Mouse (Mus musculus) lung, embryonic 15.5 days (tissue): Measurements from ENCODE around the gene Alg9. TPM values are rescaled to one million over a fixed set of nuclear protein-coding genes. Genes with fewer than 3 reads are reported as not detected.

Source experiments
- ATAC-seq: fragments of 200-750 bp; cut with Nextera tagmentation; 2 replicates; pipeline ENCODE4 v1.8.0; 2017; ENCODE audit warnings: moderate number of reproducible peaks, borderline replicate concordance; ENCODE audit not compliant: low FRiP score, low TSS enrichment; ENCODE audit errors: extremely low read depth
- H3K27ac ChIP-seq: fragments of 300-500 bp; sonication (generic); 2 replicates; pipeline ENCODE4 v1.5.1; 2015; ENCODE audit warnings: moderate library complexity, mild to moderate bottlenecking, inconsistent platforms
- H3K27me3 ChIP-seq: fragments of 300-500 bp; sonication (generic); 2 replicates; pipeline ENCODE4 v1.6.1; 2015; ENCODE audit warnings: inconsistent platforms
- H3K36me3 ChIP-seq: fragments of 300-500 bp; sonication (generic); 2 replicates; pipeline ENCODE4 v1.6.1; 2015; ENCODE audit warnings: inconsistent platforms
- H3K4me1 ChIP-seq: fragments of 300-500 bp; sonication (generic); 2 replicates; pipeline ENCODE4 v1.6.1; 2015; ENCODE audit warnings: inconsistent platforms
- H3K4me2 ChIP-seq: fragments of 300-500 bp; sonication (generic); 2 replicates; pipeline ENCODE4 v1.6.1; 2015; ENCODE audit warnings: inconsistent platforms, mild to moderate bottlenecking, moderate library complexity
- H3K4me3 ChIP-seq: fragments of 300-500 bp; sonication (generic); 2 replicates; pipeline ENCODE4 v1.5.1; 2015; ENCODE audit warnings: mild to moderate bottlenecking, inconsistent platforms
- H3K9ac ChIP-seq: fragments of 300-500 bp; sonication (generic); 2 replicates; pipeline ENCODE4 v1.6.1; 2015; ENCODE audit warnings: inconsistent platforms
- H3K9me3 ChIP-seq: fragments of 300-500 bp; sonication (generic); 2 replicates; pipeline ENCODE4 v1.6.1; 2016; ENCODE audit warnings: inconsistent platforms
- WGBS: fragments of 180-500 bp; shearing (Covaris S2); methylation state at CpG from one replicate; pipeline ENCODE4 v1.1.7; 2015; 5-methylcytosine and 5-hydroxymethylcytosine counted together
- polyA plus RNA-seq: library from polyadenylated mRNA; unstranded; fragments of >200 nt; fragmentation: Nextera tagmentation; extraction: Ambion mirVana; gene quantifications from 2 replicates; pipeline ENCODE4 v1.2.1, GENCODE M21; 2015

The Alg9 gene
- polyA plus RNA-seq, 1 experiment from 2014 or later, result 39.5 TPM

DNA sequence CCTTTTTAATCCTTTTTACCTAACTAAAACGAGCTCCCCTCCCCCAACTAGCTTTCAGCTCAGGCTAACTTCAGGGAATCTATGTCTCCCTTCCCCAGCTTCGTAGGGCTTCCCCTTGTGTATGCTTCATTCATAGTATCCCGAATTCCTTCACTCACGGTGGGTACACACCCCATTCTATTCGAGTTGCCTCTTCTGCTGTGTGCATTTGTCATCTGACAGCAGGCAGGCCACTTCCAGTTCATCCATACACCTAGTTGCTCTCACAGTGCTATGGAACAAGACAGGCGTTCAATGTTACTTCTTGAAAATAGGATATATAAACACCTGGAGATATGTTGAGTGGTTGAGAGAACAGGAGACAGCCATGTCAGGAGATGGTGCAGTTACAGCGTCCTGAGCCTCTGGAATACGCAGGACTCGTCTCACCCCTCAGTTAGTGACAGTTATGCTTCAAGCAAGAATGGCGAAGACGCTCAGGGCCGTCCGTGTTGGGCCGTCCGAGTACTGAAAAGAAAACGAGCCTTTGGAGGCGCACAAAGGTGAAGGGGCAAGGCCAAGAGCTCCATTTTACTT, 7.2 kb upstream of the Alg9 start:
- Histone ChIP-seq H3K36me3 (peaks cover 9% of the 10 kb centered on the region), H3K9me3 (no peaks in the 10 kb centered on the region), H3K4me3 (peak overlapping the region; percentile 65), H3K9ac (peak overlapping the region; percentile 68), H3K27me3 (no peaks in the 10 kb centered on the region), H3K27ac (peak overlapping the region; percentile 93), H3K4me2 (peak overlapping the region; percentile 80), H3K4me1 (peaks cover 18% of the 10 kb centered on the region)
- no peak; the same call in 1 of the 2 replicates for ATAC-seq
- WGBS, result 3% methylated on average over 17 of the region's 17 CpGs

- H3K4me3 ChIP-seq, result peak within 1 kb of the TSS; percentile 65
- H3K27ac ChIP-seq, result peak within 1 kb of the TSS; percentile 93
- no peaks in the 10 kb centered on the region for H3K9me3 ChIP-seq
- H3K36me3 ChIP-seq, result peaks cover 9% of the 10 kb centered on the region
- no peaks in the 10 kb centered on the region for H3K27me3 ChIP-seq
- peak; percentile 98 for ATAC-seq
- peak within 1 kb of the TSS; percentile 80 for H3K4me2 ChIP-seq
- 3% methylated on average over 59 of the region's 59 CpGs for WGBS
- peaks cover 18% of the 10 kb centered on the region for H3K4me1 ChIP-seq
- peak within 1 kb of the TSS; percentile 68 for H3K9ac ChIP-seq
Observed at GRCm38 (mm10) chr9:50768107-50769002, 6.5 kb upstream of the Alg9 start, which contains the start of gene Fdxacb1. Gene Fdxacb1, plus strand, starts transcription at chr9:50768236.

- H3K4me3 ChIP-seq, result no peak overlapping the region
- 77% methylated on average over 2 of the region's 2 CpGs for WGBS
- no peak overlapping the region for H3K9ac ChIP-seq
- H3K4me1 ChIP-seq, result peaks cover 29% of the 10 kb centered on the region
- H3K9me3 ChIP-seq, result no peaks in the 10 kb centered on the region
- no peak overlapping the region for H3K27ac ChIP-seq
- no peak for ATAC-seq
- no peaks in the 10 kb centered on the region for H3K27me3 ChIP-seq
- no peak overlapping the region for H3K4me2 ChIP-seq
- peaks cover 9% of the 10 kb centered on the region for H3K36me3 ChIP-seq
Observed at GRCm38 (mm10) chr9:50770011-50770410, 4.8 kb upstream of the Alg9 start.

DNA sequence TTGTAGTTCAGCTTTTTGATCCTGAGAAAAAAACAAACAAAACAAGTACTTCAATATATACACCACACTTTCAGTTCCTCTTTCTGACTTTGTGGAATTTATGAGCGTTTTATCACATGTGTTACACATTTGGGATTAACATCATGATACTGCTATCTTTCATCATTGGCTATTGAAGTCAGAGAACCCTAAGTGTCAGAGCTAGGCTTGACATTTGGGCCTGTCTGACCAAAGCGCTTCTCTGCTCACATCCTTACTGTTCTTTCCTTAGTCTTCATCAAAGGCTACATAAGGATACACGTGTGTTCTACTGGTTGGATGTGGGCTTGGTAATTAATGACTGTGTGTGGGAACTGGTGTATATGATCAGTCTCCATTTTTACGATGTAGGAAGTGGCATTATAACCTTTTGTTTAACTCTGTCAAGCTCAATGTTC, 775 bp upstream of the Alg9 start:
- Histone ChIP-seq H3K9me3 (no peaks in the 10 kb centered on the region), H3K4me3 (0 out of 2 replicates have a peak overlapping the region, but pooled peaks have one; percentile 89), H3K36me3 (peaks cover 16% of the 10 kb centered on the region), H3K4me2 (peak overlapping the region; percentile 77), H3K27ac (no peak overlapping the region), H3K27me3 (no peaks in the 10 kb centered on the region), H3K9ac (no peak overlapping the region), H3K4me1 (peaks cover 26% of the 10 kb centered on the region)
- WGBS, result 62% methylated on average over 4 of the region's 4 CpGs
- no peak for ATAC-seq

DNA sequence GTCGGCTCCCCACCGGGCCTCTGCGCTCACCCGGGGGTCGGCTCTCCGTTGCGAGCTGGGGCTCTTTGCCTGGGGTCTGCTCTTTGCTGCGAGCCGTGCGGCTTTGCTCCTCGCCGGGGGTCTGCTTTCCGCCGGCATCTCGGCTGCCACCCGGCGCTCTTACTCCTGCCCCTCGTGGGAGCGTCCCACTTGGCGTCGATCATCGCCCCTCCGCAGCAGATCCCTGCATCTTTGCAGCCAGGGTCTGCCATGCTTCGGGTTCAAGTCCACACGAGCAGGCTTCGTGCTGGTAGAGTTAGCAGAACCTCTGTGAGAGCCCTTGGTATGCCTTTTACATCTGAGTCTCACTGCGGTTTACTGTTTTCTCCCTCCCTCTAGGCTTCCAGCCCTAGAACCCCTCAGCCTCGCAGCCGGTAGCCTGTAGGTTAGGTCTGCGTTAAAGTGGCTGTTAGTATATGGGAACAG, 875 bp downstream of the Alg9 start:
- Histone ChIP-seq H3K9ac (peak overlapping the region; percentile 89), H3K9me3 (no peaks in the 10 kb centered on the region), H3K4me3 (peak overlapping the region; percentile 89), H3K4me1 (peaks cover 19% of the 10 kb centered on the region), H3K27ac (0 out of 2 replicates have a peak overlapping the region, but pooled peaks have one; percentile 80), H3K27me3 (no peaks in the 10 kb centered on the region), H3K4me2 (peak overlapping the region; percentile 77), H3K36me3 (peaks cover 29% of the 10 kb centered on the region)
- peak; percentile 63; the same call in 1 of the 2 replicates for ATAC-seq
- WGBS, result under 1% methylated on average over 22 of the region's 30 CpGs

- no peaks in the 10 kb centered on the region for H3K27me3 ChIP-seq
- H3K4me3 ChIP-seq, result peak overlapping the region; percentile 89
- peaks cover 19% of the 10 kb centered on the region for H3K4me1 ChIP-seq
- ATAC-seq, result no peak
- WGBS, result 52% methylated on average over 11 of the region's 11 CpGs
- peak overlapping the region; percentile 89 for H3K9ac ChIP-seq
- H3K27ac ChIP-seq, result no peak overlapping the region
- H3K9me3 ChIP-seq, result no peaks in the 10 kb centered on the region
- H3K36me3 ChIP-seq, result peaks cover 32% of the 10 kb centered on the region
- H3K4me2 ChIP-seq, result peak overlapping the region; percentile 77
Observed at GRCm38 (mm10) chr9:50776162-50776760, 1.4 kb downstream of the Alg9 start.

DNA sequence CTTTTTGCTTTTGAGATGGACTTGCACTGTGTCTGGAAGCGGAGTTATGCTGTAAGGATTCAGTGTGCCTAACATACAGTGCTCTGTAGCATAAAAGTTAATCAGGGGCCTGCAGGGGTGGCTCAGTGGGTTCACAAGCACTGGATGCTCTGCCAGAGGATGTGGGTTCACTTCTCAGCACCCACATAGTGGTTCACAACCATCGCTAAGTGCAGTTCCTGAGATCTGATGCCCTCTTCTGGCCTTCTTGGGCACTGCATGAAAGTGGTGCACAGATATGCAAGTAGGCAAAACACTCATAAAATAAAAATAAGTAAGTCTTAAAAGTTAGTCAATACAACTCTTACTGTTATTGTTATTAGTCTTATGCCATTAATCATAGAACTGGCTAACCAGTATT, 7.3 kb downstream of the Alg9 start:
- Histone ChIP-seq H3K9ac (no peak overlapping the region), H3K9me3 (no peaks in the 10 kb centered on the region), H3K4me3 (no peak overlapping the region), H3K27me3 (no peaks in the 10 kb centered on the region), H3K27ac (no peak overlapping the region), H3K4me2 (no peak overlapping the region), H3K4me1 (no peaks in the 10 kb centered on the region), H3K36me3 (peaks cover 74% of the 10 kb centered on the region)
- ATAC-seq, result no peak
- 71% methylated on average over 2 of the region's 2 CpGs for WGBS

DNA sequence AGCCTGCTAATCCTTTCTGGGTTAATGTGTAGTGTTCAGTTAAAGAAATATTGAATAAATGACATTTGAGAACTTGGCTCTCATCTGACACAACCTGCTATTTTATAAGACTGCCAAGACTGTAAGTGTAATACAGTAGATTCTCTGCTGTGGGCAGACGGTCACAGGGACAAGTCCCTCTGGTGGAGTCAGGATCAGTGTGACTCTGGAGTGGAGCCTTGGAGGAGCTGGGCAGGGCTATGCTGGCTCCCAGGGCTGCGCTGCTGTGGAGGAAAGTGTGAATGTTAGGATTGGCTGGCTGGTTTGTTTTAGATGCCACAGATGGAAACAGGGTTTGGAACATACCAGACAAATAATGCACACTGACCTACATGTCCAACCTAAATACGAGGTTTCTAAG, 20.4 kb downstream of the Alg9 start:
- no peaks in the 10 kb centered on the region for H3K4me1 ChIP-seq
- ATAC-seq, result no peak
- H3K36me3 ChIP-seq, result peaks cover 24% of the 10 kb centered on the region
- WGBS, result 92% methylated on average over 3 of the region's 3 CpGs
- no peak overlapping the region for H3K4me3 ChIP-seq
- no peaks in the 10 kb centered on the region for H3K27me3 ChIP-seq
- no peak overlapping the region for H3K9ac ChIP-seq
- H3K9me3 ChIP-seq, result no peaks in the 10 kb centered on the region
- no peak overlapping the region for H3K4me2 ChIP-seq
- no peak overlapping the region for H3K27ac ChIP-seq

DNA sequence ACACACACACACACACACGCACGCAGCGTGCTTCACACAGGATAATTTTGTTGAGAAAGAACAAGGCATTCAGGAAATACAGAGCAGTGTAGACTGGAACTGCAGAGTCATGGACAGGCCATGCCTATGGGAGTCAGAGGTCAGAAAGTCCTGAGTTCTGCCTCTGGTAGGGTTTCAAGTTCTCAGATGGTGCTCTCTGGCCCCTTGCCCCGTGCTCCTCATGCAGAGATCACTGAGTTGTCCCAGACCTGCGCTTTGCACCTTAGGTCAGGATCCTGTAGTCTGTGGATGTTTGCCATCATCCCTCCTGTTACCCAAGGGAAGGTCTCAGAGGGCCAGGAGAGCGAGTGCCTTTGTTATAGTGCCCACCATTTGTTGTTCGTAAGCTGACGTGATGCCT, 22.0 kb downstream of the Alg9 start:
- no peak for ATAC-seq
- no peak overlapping the region for H3K9ac ChIP-seq
- no peaks in the 10 kb centered on the region for H3K9me3 ChIP-seq
- no peak overlapping the region for H3K4me3 ChIP-seq
- H3K27ac ChIP-seq, result no peak overlapping the region
- whole genome bisulfite sequencing, result 90% methylated on average over 8 of the region's 8 CpGs
- no peaks in the 10 kb centered on the region for H3K27me3 ChIP-seq
- no peak overlapping the region for H3K4me2 ChIP-seq
- no peaks in the 10 kb centered on the region for H3K4me1 ChIP-seq
- H3K36me3 ChIP-seq, result peaks cover 28% of the 10 kb centered on the region

- WGBS, result 96% methylated on average over 7 of the region's 7 CpGs
- H3K36me3 ChIP-seq, result peaks cover 26% of the 10 kb centered on the region
Observed at GRCm38 (mm10) chr9:50797641-50798040, 22.8 kb downstream of the Alg9 start.

GRCm38 (mm10) chr9:50798368-50798767, 23.5 kb downstream of the Alg9 start:
- Histone ChIP-seq H3K4me3 (no peak overlapping the region), H3K9ac (no peak overlapping the region), H3K27me3 (no peaks in the 10 kb centered on the region), H3K4me2 (no peak overlapping the region), H3K4me1 (no peaks in the 10 kb centered on the region), H3K36me3 (peaks cover 25% of the 10 kb centered on the region), H3K27ac (no peak overlapping the region), H3K9me3 (no peaks in the 10 kb centered on the region)
- WGBS, result 77% methylated on average over 5 of the region's 5 CpGs
- no peak for ATAC-seq

More at GRCm38 (mm10) chr9:50797641-50798040, 22.8 kb downstream of the Alg9 start:
- no peaks in the 10 kb centered on the region for H3K9me3 ChIP-seq
- H3K9ac ChIP-seq, result no peak overlapping the region
- ATAC-seq, result no peak
- no peaks in the 10 kb centered on the region for H3K27me3 ChIP-seq
- H3K4me2 ChIP-seq, result no peak overlapping the region
- H3K27ac ChIP-seq, result no peak overlapping the region
- no peaks in the 10 kb centered on the region for H3K4me1 ChIP-seq
- H3K4me3 ChIP-seq, result no peak overlapping the region
